Mouse (Mus musculus): ENCODE measurements around the gene Cyp2ab1.
"Not testable (repeated sequence)": the region's sequence is repeated elsewhere in the genome, so short reads cannot be mapped to it uniquely, and the experiment has no call there.

Cyp2ab1 gene

DNA sequence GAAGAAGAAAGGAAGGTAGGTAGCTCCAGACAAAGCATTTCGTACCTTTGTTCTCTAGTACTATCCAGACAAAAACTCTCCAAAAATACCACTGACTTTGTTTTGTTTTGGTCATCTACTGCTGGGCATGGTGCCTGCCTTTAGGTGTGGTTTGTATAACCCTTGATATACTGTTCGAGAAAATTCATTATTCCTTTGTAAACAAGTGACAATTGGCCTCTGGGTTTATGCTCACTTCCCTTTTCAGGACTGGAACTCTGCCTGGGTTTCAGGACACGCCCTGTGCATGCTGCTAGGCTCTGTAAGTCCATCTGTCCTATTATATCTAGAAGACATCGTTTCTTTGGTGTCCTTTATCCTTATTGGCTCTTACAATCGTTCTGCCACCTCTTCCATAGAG is at the start of gene Cyp2ab1:
Gene Cyp2ab1, minus strand, starts transcription at position 119 of the 400 bp plus-strand sequence.
- DNase-seq (ENCODE audit: low read depth): no peak

DNA sequence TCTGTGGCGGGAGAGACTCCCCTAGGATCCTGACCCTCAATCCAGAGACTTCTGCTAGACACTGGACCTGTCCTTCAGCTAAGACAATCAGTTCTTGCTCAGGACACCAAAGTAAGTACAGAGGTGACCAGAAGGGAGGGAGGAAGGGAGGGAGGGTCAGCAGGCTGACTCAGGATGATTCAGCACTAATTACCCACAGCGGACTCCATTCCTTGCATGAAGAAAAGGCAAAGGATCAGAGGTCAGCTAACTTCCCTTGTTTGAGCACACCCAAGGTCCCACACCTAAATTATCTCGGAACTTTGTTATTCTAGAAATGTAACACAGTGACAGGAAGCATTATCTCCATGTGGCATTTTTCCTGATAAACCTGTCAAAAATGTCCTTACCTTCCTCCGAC is 46.5 kb upstream of the Cyp2ab1 start:
- peak; percentile 85 for DNase-seq (ENCODE audit: low read depth)

DNA sequence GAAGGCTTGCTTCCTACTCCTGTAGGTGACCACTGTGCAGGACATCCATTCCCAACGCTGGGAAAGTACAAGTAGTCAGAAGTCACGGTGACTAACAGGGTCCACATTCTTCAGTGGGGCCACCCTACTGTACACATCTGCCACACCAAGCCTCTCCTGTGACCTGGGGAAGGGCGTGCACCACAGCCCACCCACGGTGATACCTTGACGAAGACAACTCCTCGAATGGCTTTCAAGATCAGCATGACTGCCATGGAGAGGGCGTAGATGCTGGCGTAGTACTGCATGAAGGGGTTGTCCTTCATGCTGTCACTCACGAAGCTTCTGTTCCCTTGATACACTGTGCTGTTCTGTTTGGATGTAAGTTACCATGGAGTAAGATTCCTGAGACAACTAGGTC is 43.0 kb upstream of the Cyp2ab1 start:
- no peak for DNase-seq (ENCODE audit: low read depth)

DNA sequence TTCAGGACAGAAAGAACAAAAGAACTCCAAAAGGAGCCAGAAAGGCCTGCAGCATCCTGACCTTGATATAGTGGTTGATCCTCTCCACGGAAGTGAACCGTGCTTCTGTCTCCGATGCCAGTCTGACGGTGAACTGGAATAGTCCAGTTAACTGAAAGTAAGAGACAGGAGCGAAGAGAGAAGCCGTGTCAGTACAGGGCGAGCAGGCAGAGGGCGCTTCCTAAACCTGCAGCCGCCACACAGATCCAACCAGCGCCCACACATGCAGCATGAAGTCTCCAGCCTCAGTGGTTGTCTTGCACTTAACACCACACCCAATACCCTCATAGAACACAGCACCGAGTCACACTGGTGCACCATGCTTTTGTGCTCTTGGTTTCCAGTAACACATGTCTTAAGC is 36.9 kb upstream of the Cyp2ab1 start:
- DNase-seq (ENCODE audit: low read depth): no peak

DNA sequence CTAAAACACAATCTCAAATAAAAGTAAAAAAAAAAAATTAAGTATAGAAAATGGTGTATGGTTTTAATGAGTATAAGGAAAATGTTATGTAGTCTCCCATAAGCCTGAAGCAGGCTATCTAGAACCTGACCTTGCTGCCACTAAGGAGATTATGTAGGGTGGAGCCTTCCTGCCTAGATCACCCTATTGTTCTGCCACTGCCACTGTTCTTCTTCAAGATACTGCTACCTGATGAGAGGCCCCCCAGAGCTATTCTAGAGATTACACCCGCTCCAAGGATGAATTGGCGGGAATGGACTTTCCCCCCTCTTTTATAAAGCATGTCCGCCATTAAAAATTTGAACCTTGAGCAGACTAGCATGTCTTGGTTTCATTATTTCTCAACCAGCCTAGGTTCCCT is 36.3 kb upstream of the Cyp2ab1 start:
- not testable (repeated sequence) for DNase-seq (ENCODE audit: low read depth)

DNA sequence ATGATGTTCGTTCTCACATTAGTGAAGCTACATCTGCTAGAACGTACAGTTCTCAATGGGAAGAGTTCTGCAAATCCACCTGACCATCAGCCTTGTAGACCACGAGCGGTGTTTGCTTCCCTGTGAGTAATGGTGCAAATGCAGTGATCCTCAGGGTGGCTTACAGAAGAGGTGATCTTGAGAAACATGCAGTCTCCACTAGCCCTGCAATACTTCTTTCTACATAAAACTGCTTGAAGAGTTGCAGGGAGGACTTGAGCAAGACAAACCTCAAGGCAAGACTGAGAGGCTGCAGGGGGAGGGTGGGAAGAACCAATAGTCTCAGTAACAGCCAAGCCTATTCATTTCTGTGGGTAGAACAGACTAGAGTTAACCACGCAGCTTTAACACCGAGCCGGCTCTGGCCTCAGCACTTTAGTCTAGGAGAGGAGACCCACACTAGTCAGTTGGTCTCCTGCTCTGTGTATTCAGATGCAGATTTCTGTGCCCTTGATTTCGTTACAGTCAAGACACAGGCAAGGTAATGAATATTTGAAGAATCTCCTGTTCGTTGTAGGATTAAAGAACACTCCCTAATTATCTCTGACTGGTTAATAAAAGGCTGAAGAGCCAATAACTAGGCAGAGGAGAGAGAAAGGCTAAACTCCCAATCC is 34.6 kb upstream of the Cyp2ab1 start:
- peak; percentile 64 for DNase-seq (ENCODE audit: low read depth)

DNA sequence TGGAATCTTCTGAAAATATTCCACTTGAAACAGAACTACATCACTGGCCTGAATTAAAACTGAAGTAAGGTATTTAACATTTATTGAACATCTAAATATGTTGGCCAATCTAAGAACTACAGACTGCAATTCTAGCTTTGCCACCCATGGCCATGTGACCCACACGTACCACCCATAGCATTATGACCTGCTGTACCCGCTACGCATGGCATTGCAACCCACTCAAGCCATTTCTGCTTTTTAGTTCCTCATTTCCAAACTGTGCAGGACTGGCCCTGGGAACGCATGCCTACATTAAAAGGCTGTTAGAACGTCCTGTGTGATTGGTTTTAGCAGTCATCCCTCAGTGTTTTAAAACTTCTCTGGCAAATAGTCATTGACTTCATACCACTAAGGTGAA is 32.6 kb upstream of the Cyp2ab1 start:
- DNase-seq (ENCODE audit: low read depth): peak; percentile 47

DNA sequence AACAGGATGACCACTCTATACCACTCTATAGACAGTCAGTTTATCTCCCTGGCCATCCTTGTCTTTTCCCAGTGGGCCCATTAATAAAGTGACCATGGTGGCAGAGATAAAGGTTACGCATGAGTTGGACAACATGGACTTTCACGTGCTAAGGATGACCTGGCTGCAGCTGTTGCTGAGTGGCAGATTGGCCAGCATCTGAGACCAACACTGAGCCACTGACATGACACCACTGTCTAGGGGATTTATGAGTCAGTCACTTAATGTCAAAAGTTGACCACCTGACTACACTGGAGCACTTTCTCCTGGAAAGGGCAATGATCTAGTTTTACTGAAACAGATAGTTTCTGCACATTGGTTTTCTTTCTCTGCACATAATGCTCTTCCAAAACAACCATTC is 29.6 kb upstream of the Cyp2ab1 start:
- DNase-seq (ENCODE audit: low read depth): no peak

DNA sequence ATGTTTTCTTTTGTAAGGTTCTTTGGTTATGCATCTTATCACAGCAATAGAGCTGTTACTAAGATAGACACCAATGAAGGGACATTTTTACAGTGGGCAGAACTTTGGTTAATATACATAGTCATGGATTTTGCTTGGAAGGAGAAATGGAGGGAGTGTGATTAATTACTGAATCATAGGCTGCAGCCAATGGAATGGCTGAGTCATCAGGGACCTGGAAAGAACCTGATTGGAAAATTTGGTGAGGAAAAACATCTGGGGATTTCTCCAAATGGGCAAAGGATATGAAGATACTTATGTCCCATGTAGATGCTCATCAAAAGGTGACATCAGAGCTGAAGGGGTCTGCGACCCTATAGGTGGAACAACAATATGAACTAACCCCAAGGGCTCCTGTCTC is 28.8 kb upstream of the Cyp2ab1 start:
- DNase-seq (ENCODE audit: low read depth): no peak

DNA sequence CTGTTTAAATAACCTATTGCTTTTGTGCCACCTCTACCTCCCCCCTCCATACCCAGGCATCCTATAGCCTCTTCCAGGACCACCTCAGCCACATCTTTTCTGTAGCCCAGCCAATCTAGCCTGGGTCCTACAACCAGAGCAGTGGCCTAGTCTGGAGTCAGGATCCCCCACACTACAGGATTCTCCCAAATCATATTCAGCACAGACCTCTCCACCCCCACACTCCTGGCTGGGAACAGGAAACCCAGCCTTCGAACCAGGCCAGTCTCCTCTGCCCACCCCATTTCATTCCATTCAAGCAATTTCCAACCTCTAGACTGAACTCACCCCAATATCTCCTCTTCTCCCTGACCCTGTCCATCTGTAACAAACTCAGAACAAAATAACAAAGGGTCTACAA is 20.3 kb upstream of the Cyp2ab1 start:
- DNase-seq (ENCODE audit: low read depth): no peak

DNA sequence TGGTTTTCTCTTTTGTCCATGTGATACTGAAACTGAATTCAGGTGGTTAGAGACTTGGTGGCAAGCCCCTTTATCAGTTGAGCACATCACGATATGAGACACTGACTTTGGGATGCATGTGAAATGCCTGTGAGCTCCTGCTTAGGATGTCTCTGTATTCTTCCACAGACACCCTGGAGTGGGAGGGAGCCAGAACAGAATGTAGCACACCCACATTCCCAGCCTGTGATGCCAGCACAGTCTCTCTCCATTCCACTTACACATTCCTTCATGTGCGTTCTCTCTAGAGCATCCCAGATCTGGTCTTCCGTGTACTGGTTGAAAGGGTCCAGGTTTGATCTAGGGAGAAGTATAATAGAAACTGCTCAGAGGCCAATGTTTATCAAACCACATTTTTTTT is 13.4 kb upstream of the Cyp2ab1 start:
- DNase-seq (ENCODE audit: low read depth): no peak

DNA sequence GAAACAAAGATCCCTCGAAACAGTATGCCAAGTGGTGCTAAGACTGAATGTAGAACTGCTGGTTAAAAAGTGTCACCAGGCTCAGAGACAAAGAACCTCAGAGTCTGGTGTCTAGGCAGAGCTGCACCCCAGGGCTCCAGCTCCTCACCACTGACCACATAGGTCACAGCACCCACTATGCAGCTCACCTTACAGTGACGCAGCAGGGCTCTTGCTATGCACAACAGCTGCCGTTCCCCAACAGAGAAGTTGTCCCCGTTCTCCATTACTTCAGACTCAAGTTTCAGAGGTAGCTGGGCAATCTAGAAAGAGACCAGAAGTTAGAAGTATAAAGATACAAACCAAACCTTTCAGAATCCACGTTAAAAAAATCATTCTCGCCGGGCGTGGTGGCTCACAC is 9.7 kb upstream of the Cyp2ab1 start:
- DNase-seq (ENCODE audit: low read depth): no peak

DNA sequence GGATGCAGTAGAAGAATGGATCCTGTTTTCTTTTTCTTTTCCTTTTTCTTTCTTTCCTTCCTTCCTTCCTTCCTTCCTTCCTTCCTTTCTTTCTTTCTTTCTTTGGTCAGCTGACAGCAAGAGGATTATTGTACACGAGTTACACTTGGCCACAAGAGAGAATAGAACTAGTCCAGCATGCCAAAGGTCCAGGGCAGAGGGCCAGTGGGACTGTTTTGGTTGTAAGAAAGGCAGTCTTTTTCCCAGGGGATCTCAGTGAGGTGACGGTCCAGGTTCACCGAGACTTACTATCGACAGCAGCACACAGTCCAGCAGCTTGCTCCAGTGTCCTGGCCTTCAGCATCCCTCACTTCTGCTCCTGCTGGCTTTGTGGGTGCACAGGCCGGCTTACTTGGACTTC is 3.1 kb upstream of the Cyp2ab1 start:
- no peak for DNase-seq (ENCODE audit: low read depth)

DNA sequence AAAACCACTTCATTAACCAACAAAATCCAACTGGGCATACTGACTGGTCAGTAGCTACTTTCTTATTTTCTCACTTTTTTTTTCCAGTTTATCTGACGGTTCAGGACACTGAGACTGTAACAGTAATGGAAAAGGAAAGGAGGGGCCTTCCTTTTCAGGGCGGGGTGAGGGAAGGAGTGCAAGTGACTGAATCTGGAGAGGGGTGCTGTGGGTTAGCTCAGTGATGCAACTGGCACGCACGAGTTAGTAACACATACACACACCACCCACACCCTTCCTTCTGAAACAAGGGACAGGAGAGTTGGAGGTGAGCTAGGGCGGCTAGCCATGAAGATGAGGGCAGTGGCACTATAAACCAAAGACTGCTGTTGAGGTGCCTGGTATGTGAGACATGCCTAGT is 1.3 kb downstream of the Cyp2ab1 start:
- DNase-seq (ENCODE audit: low read depth): peak; percentile 36

DNA sequence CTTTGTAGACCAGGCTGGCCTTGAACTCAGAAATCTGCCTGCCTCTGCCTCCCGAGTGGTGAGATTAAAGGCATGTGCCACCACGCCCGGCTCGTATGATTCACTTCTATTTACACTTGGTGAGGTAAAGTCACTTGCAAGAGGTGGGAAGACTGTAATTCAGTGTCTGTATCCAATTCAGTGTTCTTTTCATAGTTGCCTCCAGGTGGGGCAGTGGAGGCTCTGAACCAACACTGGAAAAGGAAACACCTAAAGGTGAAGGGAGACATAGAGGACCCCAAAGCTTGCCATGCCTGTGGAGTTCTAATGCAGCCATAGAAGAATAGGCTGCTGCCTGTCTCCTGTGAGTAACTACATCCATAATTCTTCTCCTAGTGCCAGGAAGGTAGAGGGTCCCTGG is 2.9 kb downstream of the Cyp2ab1 start:
- peak; percentile 41 for DNase-seq (ENCODE audit: low read depth)

DNA sequence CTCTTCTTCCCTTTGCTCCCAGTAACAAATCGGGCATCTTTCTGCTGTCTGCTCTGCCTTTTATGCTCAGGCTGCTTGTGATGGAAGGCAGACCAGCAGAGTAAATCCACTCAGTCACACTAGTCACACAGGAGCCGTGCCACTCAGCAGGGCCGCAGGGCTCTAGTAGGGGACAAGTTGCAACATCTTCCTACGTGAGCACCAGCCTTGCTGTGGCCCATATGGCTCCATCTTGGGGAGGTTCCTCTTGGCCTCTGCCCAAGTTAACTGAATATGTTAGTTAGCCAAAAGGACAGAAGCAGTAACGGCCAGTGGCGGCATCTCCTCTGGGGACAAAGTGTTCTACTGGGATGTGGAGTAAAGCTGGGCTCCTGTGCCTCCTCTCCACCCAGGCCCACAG is 8.4 kb downstream of the Cyp2ab1 start:
- DNase-seq (ENCODE audit: low read depth): peak; percentile 67

DNA sequence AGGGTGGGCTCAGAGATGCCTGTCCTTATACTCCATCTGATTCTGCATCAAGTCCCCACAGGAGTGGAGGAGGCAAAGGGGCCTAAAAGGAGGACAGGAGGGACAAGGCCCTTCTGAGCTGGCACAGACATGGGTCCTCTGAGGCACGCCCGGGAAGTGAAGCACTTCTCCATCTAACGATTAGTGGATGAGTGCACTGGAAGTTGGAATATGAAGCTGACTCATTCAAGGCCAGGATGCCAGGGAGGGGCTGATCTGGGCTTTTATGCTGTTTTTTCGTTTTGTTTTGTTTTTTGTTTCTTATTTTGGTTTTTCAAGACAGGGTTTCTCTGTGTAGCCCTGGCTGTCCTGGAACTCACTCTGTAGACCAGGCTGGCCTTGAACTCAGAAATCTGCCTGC is 9.9 kb downstream of the Cyp2ab1 start:
- DNase-seq (ENCODE audit: low read depth): no peak

DNA sequence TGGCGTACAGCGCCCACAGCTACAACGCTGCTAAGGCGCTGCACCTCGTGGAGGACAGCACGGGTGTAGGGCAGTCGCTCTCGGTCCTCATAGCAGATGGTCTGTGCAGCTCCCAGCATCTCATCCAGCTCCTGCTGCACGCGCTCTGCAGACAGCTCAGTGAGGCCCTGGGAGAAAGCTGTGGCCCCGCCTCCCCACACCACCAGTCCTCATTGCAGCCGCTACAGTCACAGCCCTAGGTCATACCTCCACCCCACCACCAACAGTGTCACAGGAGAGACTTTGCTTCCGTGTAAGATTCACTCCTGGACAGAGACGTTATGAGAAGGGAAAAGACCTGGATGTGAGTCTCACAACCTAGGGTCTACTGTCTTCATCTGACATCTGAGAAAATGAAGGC is 12.9 kb downstream of the Cyp2ab1 start:
- DNase-seq (ENCODE audit: low read depth): no peak

DNA sequence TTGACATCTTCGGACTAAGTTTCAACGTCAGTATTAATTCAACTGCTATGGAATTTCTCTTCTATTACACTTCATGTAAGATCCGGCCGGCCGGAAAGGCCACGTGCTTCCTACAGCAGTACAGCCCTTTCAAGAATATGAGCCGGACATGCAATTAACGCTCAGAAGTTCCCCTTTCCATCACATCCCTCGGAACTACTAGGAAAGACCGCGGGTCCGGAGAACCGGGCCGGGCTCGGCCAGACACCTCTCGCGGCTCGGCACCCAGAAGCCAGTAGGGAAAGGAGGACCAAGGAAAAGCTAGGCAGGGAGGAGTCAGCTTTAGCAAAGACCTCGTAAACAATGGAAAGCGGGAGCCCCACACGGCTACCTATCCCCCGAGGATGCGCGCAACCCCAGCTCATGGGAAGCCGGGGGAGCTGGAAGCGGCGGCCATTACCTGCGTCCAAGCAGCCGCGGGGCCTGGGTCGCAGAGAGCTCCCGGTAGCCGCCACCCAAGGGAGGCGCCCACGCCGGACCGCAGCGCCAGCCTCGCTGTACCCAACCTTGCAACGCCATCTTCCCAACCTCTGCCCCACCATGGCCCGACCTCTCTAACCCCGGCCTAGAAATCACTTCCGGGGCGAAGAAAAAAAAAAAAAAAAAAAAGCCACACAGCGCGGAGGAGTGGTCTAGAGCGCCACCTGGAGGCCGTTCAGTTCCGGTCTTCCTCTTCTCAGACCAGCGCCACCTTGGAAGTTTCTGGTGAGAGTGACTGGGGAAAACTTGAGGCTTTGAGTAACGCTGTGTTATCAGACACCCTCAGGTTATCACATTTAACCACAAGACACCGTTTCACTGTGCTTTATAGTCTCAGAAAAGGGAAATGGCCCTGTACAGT is 23.2 kb downstream of the Cyp2ab1 start, which contains the start of gene Parl:
Gene Parl, minus strand, starts transcription at position 618 of the 880 bp plus-strand sequence.
- DNase-seq (ENCODE audit: low read depth): peak; percentile 99

DNA sequence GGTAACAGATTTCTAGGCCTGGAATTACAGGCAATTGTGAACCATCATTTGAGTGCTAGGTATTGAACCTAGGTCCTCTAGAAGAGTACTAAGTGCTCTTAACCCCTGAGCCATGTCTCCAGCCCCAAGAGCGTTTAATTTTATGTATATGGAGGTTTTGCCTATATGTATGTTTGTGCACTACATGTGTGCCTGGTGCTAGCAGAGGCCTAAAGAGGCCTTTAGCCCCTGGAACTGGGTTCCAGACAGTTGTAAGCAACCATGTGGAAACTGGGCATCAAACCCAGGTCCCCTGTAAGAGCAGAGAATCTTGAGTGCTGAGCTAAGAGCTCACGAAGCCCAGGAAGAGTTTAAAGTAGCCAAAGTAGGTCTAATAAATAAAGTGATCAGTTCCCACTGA is 25.1 kb downstream of the Cyp2ab1 start:
- no peak for DNase-seq (ENCODE audit: low read depth)

DNA sequence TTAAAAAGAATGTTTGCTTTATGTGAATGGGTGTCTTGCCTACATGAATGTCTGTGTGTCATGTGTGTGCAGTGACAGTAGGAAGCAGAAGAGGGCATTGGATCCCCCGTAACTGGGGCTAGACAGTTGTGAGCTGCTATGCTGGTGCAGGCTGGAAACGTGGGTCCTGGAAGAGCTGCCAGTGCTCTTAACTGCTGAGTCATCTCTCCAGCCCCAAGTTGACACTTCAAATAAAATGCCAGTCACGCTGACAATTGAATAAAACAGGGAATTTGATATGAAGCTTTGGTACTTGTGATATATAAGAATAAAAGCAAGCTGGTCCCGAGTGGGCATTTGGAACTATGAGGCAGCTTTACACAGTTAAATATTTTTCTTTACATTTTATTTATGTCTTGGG is 45.0 kb downstream of the Cyp2ab1 start:
- no peak for DNase-seq (ENCODE audit: low read depth)

DNA sequence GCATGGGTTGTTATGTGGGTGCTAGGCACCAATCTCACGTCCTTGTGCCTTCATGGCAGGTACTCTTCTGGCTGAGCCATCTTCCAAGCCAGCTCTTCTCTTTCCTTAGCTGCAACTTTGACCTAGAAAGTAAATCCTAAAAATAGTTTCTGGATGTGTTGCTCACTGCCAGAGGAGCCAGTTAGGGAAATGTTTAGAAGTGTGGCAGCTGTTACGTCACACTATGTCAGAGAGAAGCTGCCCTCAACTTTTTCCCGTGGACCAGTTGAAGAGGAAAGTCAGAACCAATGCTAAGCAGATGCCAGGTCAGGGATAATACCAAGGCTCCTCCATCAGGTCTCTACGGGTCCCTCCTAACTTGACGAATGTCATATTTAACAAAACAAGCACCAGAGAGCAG is 45.8 kb downstream of the Cyp2ab1 start:
- DNase-seq (ENCODE audit: low read depth): no peak

DNA sequence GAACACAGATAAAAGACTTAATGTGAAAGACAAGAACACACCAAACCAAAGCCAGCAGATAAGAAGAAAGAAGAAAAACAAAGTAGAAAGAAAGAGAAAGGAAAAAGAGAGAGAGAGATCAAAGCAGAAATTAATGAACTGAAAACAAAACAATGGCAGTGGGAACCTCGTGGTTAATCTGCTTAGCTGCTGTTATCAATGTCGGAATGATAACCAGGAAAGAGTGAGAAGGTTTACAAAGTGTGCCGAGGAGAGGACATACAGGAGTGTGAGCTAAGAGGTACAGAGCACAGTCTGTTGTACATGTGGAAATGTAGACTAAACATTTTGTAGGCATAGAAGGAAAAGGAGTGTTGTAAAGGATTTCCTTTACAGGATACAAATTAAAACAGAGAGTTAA is 52.2 kb downstream of the Cyp2ab1 start:
- DNase-seq (ENCODE audit: low read depth): no peak

DNA sequence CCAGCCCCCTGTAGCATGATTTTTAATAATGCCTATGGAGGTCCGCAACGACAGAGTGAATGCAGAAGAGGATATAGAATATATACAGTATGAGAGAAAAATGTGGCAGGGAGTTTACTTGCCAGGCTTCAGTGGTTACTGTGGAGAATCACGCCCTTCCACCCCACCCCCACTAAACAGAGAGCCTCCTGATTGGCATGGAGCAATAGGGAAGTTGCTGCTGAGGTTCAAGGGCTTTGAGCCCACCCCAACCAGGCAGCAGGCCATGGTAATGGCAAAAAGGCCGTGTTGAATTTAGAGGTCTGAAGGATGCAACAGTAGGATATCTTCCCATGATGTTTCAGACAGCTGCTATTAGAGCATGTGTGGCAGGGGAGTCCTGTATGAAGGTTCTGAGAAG is 53.9 kb downstream of the Cyp2ab1 start:
- no peak for DNase-seq (ENCODE audit: low read depth)

All from 416B (cell line).